Mouse (Mus musculus) T-helper 17 cell (primary cell): ENCODE results near the gene Nt5c2.

Experiments
- in situ Hi-C, 2 experiments: fragments of 300-600 bp; cut with MboI, MseI; formaldehyde crosslinking; loops; 1 replicate in 1 of 2; 2 replicates in 1 of 2; pipeline ENCODE4 v1.15.1; 2025; ENCODE audit warnings: high pct_unique_total_duplicates in 2 of 2

Nt5c2 gene

GRCm38 (mm10) chr19:46899871-46900270 lies 115.1 kb downstream of the Nt5c2 start:
- in situ Hi-C loops = loop anchor here in 1 of 2 experiments (25.0 kb wide), 1 partner anchor 512 kb away; no protein-coding TSS in a partner anchor

- in situ Hi-C loops = no loop called here
Measured at GRCm38 (mm10) chr19:46899306-46899705, 115.6 kb downstream of the Nt5c2 start.

- in situ Hi-C loops = no loop called here
Measured at GRCm38 (mm10) chr19:46898222-46898621, 116.7 kb downstream of the Nt5c2 start.

GRCm38 (mm10) chr19:46897135-46897534 lies 117.8 kb downstream of the Nt5c2 start:
- in situ Hi-C loops = no loop called here

- in situ Hi-C loops = no loop called here
Measured at GRCm38 (mm10) chr19:46893484-46893883, 121.5 kb downstream of the Nt5c2 start.

GRCm38 (mm10) chr19:46892856-46893255 lies 122.1 kb downstream of the Nt5c2 start:
- in situ Hi-C loops = no loop called here

GRCm38 (mm10) chr19:46890657-46891056 lies 124.3 kb downstream of the Nt5c2 start:
- in situ Hi-C loops = no loop called here

- in situ Hi-C loops = no loop called here
Measured at GRCm38 (mm10) chr19:46889666-46890065, 125.3 kb downstream of the Nt5c2 start.

- in situ Hi-C loops = no loop called here
Measured at GRCm38 (mm10) chr19:46887811-46888527, 127.0 kb downstream of the Nt5c2 start.

GRCm38 (mm10) chr19:46886826-46887225 lies 128.1 kb downstream of the Nt5c2 start:
- in situ Hi-C loops = no loop called here

- in situ Hi-C loops = no loop called here
Measured at GRCm38 (mm10) chr19:46885365-46885764, 129.6 kb downstream of the Nt5c2 start.

- in situ Hi-C loops = loop anchor here (5.0 kb wide), 3 partner anchors 37 to 118 kb away; partner anchors contain the start of gene Cnnm2 (in 1 of the 2)
Measured at GRCm38 (mm10) chr19:46879876-46880275, 135.1 kb downstream of the Nt5c2 start.

- in situ Hi-C loops = loop anchor here in 1 of 2 experiments (5.0 kb wide), 2 partner anchors 114 to 116 kb away; partner anchors contain the start of gene Cnnm2
Measured at GRCm38 (mm10) chr19:46878346-46878745, 136.6 kb downstream of the Nt5c2 start.

- in situ Hi-C loops = loop anchor here in 1 of 2 experiments (5.0 kb wide), 2 partner anchors 114 to 116 kb away; partner anchors contain the start of gene Cnnm2
Measured at GRCm38 (mm10) chr19:46877886-46878285, 137.1 kb downstream of the Nt5c2 start.

GRCm38 (mm10) chr19:46875790-46876189 lies 139.2 kb downstream of the Nt5c2 start:
- in situ Hi-C loops = loop anchor here in 1 of 2 experiments (5.0 kb wide), 2 partner anchors 113 to 117 kb away; partner anchors contain the start of gene Cnnm2

GRCm38 (mm10) chr19:46873924-46874323 lies 141.0 kb downstream of the Nt5c2 start:
- in situ Hi-C loops = loop anchor here in 1 of 2 experiments (25.0 kb wide), 1 partner anchor 1637 kb away; the partner anchor contains the start of gene Lbx1

- in situ Hi-C loops = loop anchor here in 1 of 2 experiments (25.0 kb wide), 1 partner anchor 1634 kb away; the partner anchor contains the start of gene Lbx1
Measured at GRCm38 (mm10) chr19:46871651-46872050, 143.3 kb downstream of the Nt5c2 start.

- in situ Hi-C loops = loop anchor here in 1 of 2 experiments (25.0 kb wide), 1 partner anchor 1634 kb away; the partner anchor contains the start of gene Lbx1
Measured at GRCm38 (mm10) chr19:46871096-46871495, 143.9 kb downstream of the Nt5c2 start.

GRCm38 (mm10) chr19:46869526-46869925 lies 145.4 kb downstream of the Nt5c2 start:
- in situ Hi-C loops = loop anchor here (5.0 to 25.0 kb wide), 3 partner anchors 107 to 1632 kb away; partner anchors contain the start of genes Cnnm2 (in 1 of the 2) and Lbx1 (in 1 of the 2)

- in situ Hi-C loops = loop anchor here (5.0 to 25.0 kb wide), 3 partner anchors 107 to 1632 kb away; partner anchors contain the start of genes Cnnm2 (in 1 of the 2) and Lbx1 (in 1 of the 2)
Measured at GRCm38 (mm10) chr19:46869049-46869448, 145.9 kb downstream of the Nt5c2 start.

GRCm38 (mm10) chr19:46865381-46865780 lies 149.6 kb downstream of the Nt5c2 start:
- in situ Hi-C loops = loop anchor here (5.0 to 25.0 kb wide), 3 partner anchors 103 to 1628 kb away; partner anchors contain the start of genes Cnnm2 (in 1 of the 2) and Lbx1 (in 1 of the 2)

- in situ Hi-C loops = loop anchor here (5.0 to 25.0 kb wide), 3 partner anchors 103 to 1628 kb away; partner anchors contain the start of genes Cnnm2 (in 1 of the 2) and Lbx1 (in 1 of the 2)
Measured at GRCm38 (mm10) chr19:46864731-46865331, 150.1 kb downstream of the Nt5c2 start.
